Mouse (Mus musculus) intestine, embryonic 14.5 days (tissue): Measurements from ENCODE around the gene Cnksr3. TPM values are rescaled to one million over a fixed set of nuclear protein-coding genes. Genes with fewer than 3 reads are reported as not detected.

ENCODE experiments used
- ATAC-seq: fragments of 200-750 bp; cut with Nextera tagmentation; replicated peaks from 2 replicates; pipeline ENCODE4 v1.8.0; 2017; ENCODE audit warnings: low read depth, moderate number of reproducible peaks, moderate TSS enrichment, moderate library complexity; ENCODE audit not compliant: low FRiP score, low TSS enrichment
- DNase-seq: peaks from one replicate; pipeline ENCODE4 v3.0.0-alpha.2; 2018; ENCODE audit warnings: low spot score
- H3K27ac ChIP-seq: fragments of 300-500 bp; sonication (generic); 2 replicates; pipeline ENCODE4 v1.5.1; 2014; ENCODE audit warnings: low read depth, mild to moderate bottlenecking, control low read depth
- H3K27me3 ChIP-seq: fragments of 300-500 bp; sonication (generic); replicated peaks from 2 replicates; pipeline ENCODE4 v1.6.1; 2014; ENCODE audit warnings: low read length, control low read depth; ENCODE audit not compliant: control insufficient read depth, insufficient read depth
- H3K36me3 ChIP-seq: fragments of 300-500 bp; sonication (generic); 2 replicates; pipeline ENCODE4 v1.6.1; 2014; ENCODE audit warnings: low read length, control low read depth; ENCODE audit not compliant: control insufficient read depth, insufficient read depth
- H3K4me1 ChIP-seq: fragments of 300-500 bp; sonication (generic); replicated peaks from 2 replicates; pipeline ENCODE4 v1.6.1; 2014; ENCODE audit warnings: low read length, control low read depth, mixed read lengths; ENCODE audit not compliant: control insufficient read depth, insufficient read depth
- H3K4me2 ChIP-seq: fragments of 300-500 bp; sonication (generic); 2 replicates; pipeline ENCODE4 v1.6.1; 2014; ENCODE audit warnings: low read length
- H3K4me3 ChIP-seq: fragments of 300-500 bp; sonication (generic); 2 replicates; pipeline ENCODE4 v1.5.1; 2014; ENCODE audit warnings: low read depth, low read length, control low read depth, mixed read lengths
- H3K9ac ChIP-seq: fragments of 300-500 bp; sonication (generic); 2 replicates; pipeline ENCODE4 v1.6.1; 2014; ENCODE audit warnings: mild to moderate bottlenecking, low read length
- H3K9me3 ChIP-seq: fragments of 300-500 bp; sonication (generic); 2 replicates; pipeline ENCODE4 v1.6.1; 2016; ENCODE audit warnings: low read length, control low read depth; ENCODE audit not compliant: control insufficient read depth
- WGBS: fragments of 180-500 bp; shearing (Covaris S2); extraction: QIAGEN DNeasy Blood & Tissue Kit; methylation state at CpG from one replicate; pipeline ENCODE4 v1.1.7; 2014; 5-methylcytosine and 5-hydroxymethylcytosine counted together
- polyA plus RNA-seq: library from polyadenylated mRNA; unstranded; fragments of >200 nt; fragmentation: Nextera tagmentation; extraction: Ambion mirVana; gene quantifications from 2 replicates; pipeline ENCODE4 v1.2.1, GENCODE M21; 2014

The Cnksr3 gene
- polyA plus RNA-seq, 1 experiment from 2014 or later = 14.2 TPM

GRCm38 (mm10) chr10:7070924-7071323 lies 141.1 kb downstream of the Cnksr3 start:
- H3K36me3 ChIP-seq = no peaks in the 10 kb centered on the region
- H3K9me3 ChIP-seq = no peaks in the 10 kb centered on the region
- no peak overlapping the region for H3K27ac ChIP-seq
- no peak overlapping the region for H3K4me3 ChIP-seq
- no peaks in the 10 kb centered on the region for H3K4me1 ChIP-seq
- H3K4me2 ChIP-seq = no peak overlapping the region
- no peak overlapping the region for H3K9ac ChIP-seq
- no peak for ATAC-seq
- 67% methylated on average over 5 of the region's 5 CpGs for WGBS
- H3K27me3 ChIP-seq = no peaks in the 10 kb centered on the region
- DNase-seq = no peak

- 63% methylated on average over 8 of the region's 8 CpGs for WGBS
Observed at GRCm38 (mm10) chr10:7070100-7070835, 141.8 kb downstream of the Cnksr3 start.

GRCm38 (mm10) chr10:7069090-7069489 lies 142.9 kb downstream of the Cnksr3 start:
- no peak overlapping the region for H3K27ac ChIP-seq
- no peaks in the 10 kb centered on the region for H3K27me3 ChIP-seq
- no peaks in the 10 kb centered on the region for H3K36me3 ChIP-seq
- H3K4me2 ChIP-seq = no peak overlapping the region
- DNase-seq = no peak
- no peaks in the 10 kb centered on the region for H3K4me1 ChIP-seq
- no peak overlapping the region for H3K9ac ChIP-seq
- ATAC-seq = no peak
- WGBS = 89% methylated on average over 2 of the region's 2 CpGs
- H3K4me3 ChIP-seq = no peak overlapping the region
- H3K9me3 ChIP-seq = no peaks in the 10 kb centered on the region

More at GRCm38 (mm10) chr10:7070100-7070835, 141.8 kb downstream of the Cnksr3 start:
- Histone ChIP-seq H3K4me3 (no peak overlapping the region), H3K9me3 (no peaks in the 10 kb centered on the region), H3K36me3 (no peaks in the 10 kb centered on the region), H3K27me3 (no peaks in the 10 kb centered on the region), H3K4me1 (no peaks in the 10 kb centered on the region), H3K9ac (no peak overlapping the region), H3K4me2 (no peak overlapping the region), H3K27ac (no peak overlapping the region)
- no peak for ATAC-seq
- no peak for DNase-seq

Other genes starting within 250 kb of the Cnksr3 start
- gene Ipcef1, start 159.8 kb downstream of the Cnksr3 start, polyA plus RNA-seq = 0.16 TPM in 1 of 2 replicates, not detected in the other